ENCODE assay signal across 11 mouse cellular contexts in the genomic region with DNA sequence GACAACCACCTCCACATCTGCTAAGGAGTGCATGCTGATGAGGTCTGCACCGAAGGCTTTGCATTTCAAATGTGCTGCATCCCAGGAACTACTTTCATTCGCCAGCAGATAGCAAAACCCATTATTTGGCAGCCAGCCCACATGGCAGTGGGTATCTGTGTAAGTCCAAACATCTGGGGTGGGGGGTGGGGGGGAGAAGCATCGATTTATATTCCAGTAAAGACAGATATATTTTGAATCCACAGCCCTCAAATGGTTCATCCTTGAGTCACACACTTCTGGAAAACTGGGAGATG. TPM values are rescaled to one million over a fixed set of nuclear protein-coding genes. Genes with fewer than 3 reads are reported as not detected.
DNase-seq lines count a peak whose midpoint lies in the region; ATAC-seq and TF ChIP-seq lines count a peak whose summit lies in the region.
"Had no signal": no experiment of that assay in that cellular context is flagged by ENCODE, and none has a peak within 500 bp of the region (broad histone marks: within the 10 kb centered on the region; RNA-seq: fewer than 3 reads in every experiment).

No protein-coding gene starts in this region.

- peaks cover 9% of the 10 kb centered on the region for H3K4me1 ChIP-seq in heart, embryonic 16.5 days (ENCODE audit: control insufficient read depth, insufficient read depth, low read length)
- H3K4me1 ChIP-seq in neural tube, embryonic 11.5 days (ENCODE audit: control insufficient read depth, insufficient read depth, low read length): no peaks in the 10 kb centered on the region; the same call in 1 of the 2 replicates
- H3K4me1 ChIP-seq in liver, embryonic 13.5 days (replicated peaks): no peaks in the 10 kb centered on the region
- no peaks in the 10 kb centered on the region for H3K4me1 ChIP-seq in stomach, embryonic 16.5 days (ENCODE audit: control insufficient read depth, insufficient read depth, low read length)
- H3K4me1 ChIP-seq in cerebellum, adult 2 months (ENCODE audit: control insufficient read depth, insufficient read depth, low read length): no peaks in the 10 kb centered on the region
- H3K4me1 ChIP-seq: limb, embryonic 13.5 days had no signal

- TF ChIP-seq CTCF in cerebellum, adult 2 months (IDR thresholded peaks at IDR 0.05; ENCODE audit: borderline replicate concordance, insufficient read depth, low read depth, low read length): no peak

- no peak for ATAC-seq in heart, embryonic 16.5 days (replicated peaks; ENCODE audit: extremely low read depth, insufficient read depth, low FRiP score)
- no peak for ATAC-seq in neural tube, embryonic 11.5 days (ENCODE audit: insufficient read depth, low FRiP score, low TSS enrichment)
- ATAC-seq in liver, embryonic 13.5 days (ENCODE audit: low read depth): no peak
- ATAC-seq in stomach, embryonic 16.5 days (ENCODE audit: insufficient read depth, low FRiP score): no peak

- H3K9ac ChIP-seq in heart, embryonic 16.5 days (ENCODE audit: low read length): no peak overlapping the region
- H3K9ac ChIP-seq in neural tube, embryonic 11.5 days (ENCODE audit: low read length): no peak overlapping the region
- H3K9ac ChIP-seq in liver, embryonic 13.5 days: no peak overlapping the region
- no peak overlapping the region for H3K9ac ChIP-seq in stomach, embryonic 16.5 days (ENCODE audit: low read length)
- H3K9ac ChIP-seq: limb, embryonic 13.5 days had no signal

- no peak overlapping the region for H3K27ac ChIP-seq in heart, embryonic 16.5 days (ENCODE audit: low read length)
- no peak overlapping the region for H3K27ac ChIP-seq in neural tube, embryonic 11.5 days (ENCODE audit: low read depth, low read length)
- no peak overlapping the region for H3K27ac ChIP-seq in liver, embryonic 13.5 days
- no peak overlapping the region for H3K27ac ChIP-seq in stomach, embryonic 16.5 days (ENCODE audit: low read length)
- H3K27ac ChIP-seq in cerebellum, adult 2 months (ENCODE audit: insufficient read depth, low read length): no peak overlapping the region
- H3K27ac ChIP-seq: limb, embryonic 13.5 days had no signal

- TF ChIP-seq POLR2A in cerebellum, adult 2 months (IDR thresholded peaks at IDR 0.05; ENCODE audit: borderline replicate concordance, insufficient read depth, low read length): no peak

- no peaks in the 10 kb centered on the region for H3K36me3 ChIP-seq in heart, embryonic 16.5 days (ENCODE audit: control insufficient read depth, insufficient read depth)
- H3K36me3 ChIP-seq in neural tube, embryonic 11.5 days (ENCODE audit: control insufficient read depth, insufficient read depth, low read length): no peaks in the 10 kb centered on the region
- no peaks in the 10 kb centered on the region for H3K36me3 ChIP-seq in liver, embryonic 13.5 days
- H3K36me3 ChIP-seq in stomach, embryonic 16.5 days (ENCODE audit: control insufficient read depth, insufficient read depth, low read length): no peaks in the 10 kb centered on the region
- H3K36me3 ChIP-seq: limb, embryonic 13.5 days had no signal

- WGBS in heart, embryonic 16.5 days: 19% methylated on average over 3 of the region's 3 CpGs
- WGBS in neural tube, embryonic 11.5 days: 31% methylated on average over 3 of the region's 3 CpGs
- 40% methylated on average over 3 of the region's 3 CpGs for WGBS in liver, embryonic 13.5 days (ENCODE audit: insufficient replicate concordance)
- 28% methylated on average over 3 of the region's 3 CpGs for WGBS in stomach, embryonic 16.5 days
- 15% methylated on average over 3 of the region's 3 CpGs for WGBS in cerebellum, adult 2 months

- H3K4me2 ChIP-seq in heart, embryonic 16.5 days (ENCODE audit: low read depth, low read length): peak overlapping the region; percentile 52
- 0 out of 2 replicates have a peak overlapping the region, but pooled peaks have one; percentile 5 for H3K4me2 ChIP-seq in neural tube, embryonic 11.5 days (ENCODE audit: low read depth)
- peak overlapping the region; percentile 15; the same call in 1 of the 2 replicates for H3K4me2 ChIP-seq in liver, embryonic 13.5 days
- H3K4me2 ChIP-seq in stomach, embryonic 16.5 days (ENCODE audit: low read depth, low read length): 0 out of 2 replicates have a peak overlapping the region, but pooled peaks have one; percentile 17
- H3K4me2 ChIP-seq: limb, embryonic 13.5 days had no signal

- H3K9me3 ChIP-seq in heart, embryonic 16.5 days (replicated peaks; ENCODE audit: control insufficient read depth, low read length): no peaks in the 10 kb centered on the region
- no peaks in the 10 kb centered on the region for H3K9me3 ChIP-seq in neural tube, embryonic 11.5 days (ENCODE audit: control insufficient read depth, low read length)
- H3K9me3 ChIP-seq in liver, embryonic 13.5 days (replicated peaks): no peaks in the 10 kb centered on the region
- no peaks in the 10 kb centered on the region for H3K9me3 ChIP-seq in stomach, embryonic 16.5 days (replicated peaks; ENCODE audit: control insufficient read depth, low read length)
- H3K9me3 ChIP-seq: limb, embryonic 13.5 days had no signal

- intact Hi-C loops in heart, postnatal 36 days (cut with DNase I): no loop called here

- H3K4me3 ChIP-seq in heart, embryonic 16.5 days (ENCODE audit: low read length): peak overlapping the region; percentile 22; the same call in 1 of the 2 replicates
- H3K4me3 ChIP-seq in neural tube, embryonic 11.5 days (ENCODE audit: low read depth, low read length): no peak overlapping the region
- H3K4me3 ChIP-seq in liver, embryonic 13.5 days (replicated peaks): no peak overlapping the region
- H3K4me3 ChIP-seq in stomach, embryonic 16.5 days (replicated peaks; ENCODE audit: low read length): no peak overlapping the region
- no peak overlapping the region for H3K4me3 ChIP-seq in cerebellum, adult 2 months (replicated peaks; ENCODE audit: insufficient read depth, low read depth, low read length)
- H3K4me3 ChIP-seq: limb, embryonic 13.5 days had no signal

- no peaks in the 10 kb centered on the region for H3K27me3 ChIP-seq in heart, embryonic 16.5 days (ENCODE audit: control insufficient read depth, insufficient read depth, low read length)
- H3K27me3 ChIP-seq in neural tube, embryonic 11.5 days (ENCODE audit: control insufficient read depth, insufficient read depth, low read length): no peaks in the 10 kb centered on the region
- no peaks in the 10 kb centered on the region for H3K27me3 ChIP-seq in liver, embryonic 13.5 days
- H3K27me3 ChIP-seq in stomach, embryonic 16.5 days (ENCODE audit: control insufficient read depth, insufficient read depth, low read length): no peaks in the 10 kb centered on the region
- no peaks in the 10 kb centered on the region for H3K27me3 ChIP-seq in cerebellum, adult 2 months (ENCODE audit: control insufficient read depth, insufficient read depth, low read length)
- H3K27me3 ChIP-seq: limb, embryonic 13.5 days had no signal

- no peak for DNase-seq in heart, postnatal 36 days
- no peak for DNase-seq in neural tube, embryonic 11.5 days (ENCODE audit: low spot score)
- DNase-seq in neural tube, embryonic 10.5 days (ENCODE audit: extremely low spot score, low spot score): no peak
- no peak for DNase-seq in liver, embryonic 13.5 days
- no peak for DNase-seq in ovary, postnatal 36 days (ENCODE audit: low spot score)
- DNase-seq in cerebellum, adult 2 months: no peak
- DNase-seq: cerebellum, postnatal 14 days; kidney, adult 9 months had no signal

RNA-seq across cellular contexts. Expression of a gene that starts 27.8 kb away (rescaled TPM):
- 3.2 and 5.0 TPM in 2 replicates for polyA plus RNA-seq in heart, embryonic 16.5 days (2015; fragmentation: Nextera tagmentation; extraction: Ambion mirVana)
- total RNA-seq in heart, postnatal 36 days (2021): under 1 TPM; 0.54 to 0.69 TPM
- 2.1 and 2.6 TPM in 2 replicates for polyA plus RNA-seq in neural tube, embryonic 11.5 days (2014; fragmentation: Nextera tagmentation; extraction: Ambion mirVana)
- polyA plus RNA-seq in liver, embryonic 13.5 days (2015; fragmentation: Nextera tagmentation; extraction: Ambion mirVana): 3.1 and 4.1 TPM in 2 replicates
- polyA plus RNA-seq in stomach, embryonic 16.5 days (2015; fragmentation: Nextera tagmentation; extraction: Ambion mirVana): 0.86 and 1.0 TPM in 2 replicates
- 0.76 and 0.92 TPM in 2 replicates for polyA plus RNA-seq in cerebellum, adult 2 months (2012; rRNA removed)
